Mouse (Mus musculus) splenic B cell, adult 2 months (primary cell): ENCODE data around the gene Jmjd1c.

Experiments used
- DNase-seq: peaks from one replicate; pipeline ENCODE4 v3.0.0-alpha.2; 2011; ENCODE audit warnings: low read depth, low spot score
- H3K27me3 ChIP-seq: 2 replicates; pipeline ENCODE4 v1.6.1; 2012; ENCODE audit warnings: mild to moderate bottlenecking, low read length, moderate library complexity, mixed read lengths; ENCODE audit not compliant: control insufficient read depth, poor library complexity, insufficient read depth, severe bottlenecking
- H3K36me3 ChIP-seq: 2 replicates; pipeline ENCODE4 v1.6.1; 2012; ENCODE audit warnings: mild to moderate bottlenecking, low read length, moderate library complexity, mixed read lengths; ENCODE audit not compliant: control insufficient read depth, poor library complexity, insufficient read depth, severe bottlenecking

Jmjd1c gene

GRCm38 (mm10) chr10:67120640-67121039, 24.7 kb downstream of the Jmjd1c start:
- no peaks in the 10 kb centered on the region for H3K36me3 ChIP-seq
- no peak for DNase-seq
- H3K27me3 ChIP-seq, result no peaks in the 10 kb centered on the region

GRCm38 (mm10) chr10:67123756-67124155, 27.8 kb downstream of the Jmjd1c start:
- no peaks in the 10 kb centered on the region for H3K27me3 ChIP-seq
- no peak for DNase-seq
- H3K36me3 ChIP-seq, result no peaks in the 10 kb centered on the region

DNA sequence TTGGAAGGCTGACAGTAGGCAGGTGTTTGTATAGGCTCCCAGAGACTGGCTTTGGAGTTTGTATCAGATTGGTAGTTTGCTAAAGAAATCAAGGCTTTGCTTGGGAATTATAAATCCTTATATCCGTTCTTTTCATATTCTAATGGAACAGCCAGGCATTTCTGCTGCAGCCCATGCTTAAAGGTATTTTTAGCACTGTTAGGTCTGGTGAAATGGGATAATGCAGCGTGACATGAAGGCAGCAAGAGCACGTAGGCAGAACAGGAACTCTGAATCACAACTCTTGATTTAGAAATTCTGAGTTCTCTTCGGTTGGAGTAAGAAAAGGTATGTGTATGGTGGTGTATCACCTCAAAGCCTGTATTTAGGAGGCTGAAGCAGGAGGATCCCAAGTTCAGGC, 28.2 kb downstream of the Jmjd1c start:
- H3K27me3 ChIP-seq, result no peaks in the 10 kb centered on the region
- no peak for DNase-seq
- no peaks in the 10 kb centered on the region for H3K36me3 ChIP-seq

GRCm38 (mm10) chr10:67126061-67126858, 30.3 kb downstream of the Jmjd1c start:
- no peaks in the 10 kb centered on the region for H3K36me3 ChIP-seq
- peak; percentile 26 for DNase-seq
- no peaks in the 10 kb centered on the region for H3K27me3 ChIP-seq

GRCm38 (mm10) chr10:67126859-67127758, 31.2 kb downstream of the Jmjd1c start:
- no peaks in the 10 kb centered on the region for H3K36me3 ChIP-seq
- peak; percentile 68 for DNase-seq

GRCm38 (mm10) chr10:67129531-67129930, 33.6 kb downstream of the Jmjd1c start:
- Histone ChIP-seq H3K36me3 (no peaks in the 10 kb centered on the region), H3K27me3 (no peaks in the 10 kb centered on the region)
- no peak for DNase-seq

More at GRCm38 (mm10) chr10:67126859-67127758, 31.2 kb downstream of the Jmjd1c start:
- no peaks in the 10 kb centered on the region for H3K27me3 ChIP-seq

- Histone ChIP-seq H3K36me3 (no peaks in the 10 kb centered on the region), H3K27me3 (no peaks in the 10 kb centered on the region)
- no peak for DNase-seq
Measured at GRCm38 (mm10) chr10:67131709-67132108, 35.8 kb downstream of the Jmjd1c start.

- no peaks in the 10 kb centered on the region for H3K36me3 ChIP-seq
- H3K27me3 ChIP-seq, result no peaks in the 10 kb centered on the region
- no peak for DNase-seq
Measured at GRCm38 (mm10) chr10:67134322-67134721, 38.4 kb downstream of the Jmjd1c start.

DNA sequence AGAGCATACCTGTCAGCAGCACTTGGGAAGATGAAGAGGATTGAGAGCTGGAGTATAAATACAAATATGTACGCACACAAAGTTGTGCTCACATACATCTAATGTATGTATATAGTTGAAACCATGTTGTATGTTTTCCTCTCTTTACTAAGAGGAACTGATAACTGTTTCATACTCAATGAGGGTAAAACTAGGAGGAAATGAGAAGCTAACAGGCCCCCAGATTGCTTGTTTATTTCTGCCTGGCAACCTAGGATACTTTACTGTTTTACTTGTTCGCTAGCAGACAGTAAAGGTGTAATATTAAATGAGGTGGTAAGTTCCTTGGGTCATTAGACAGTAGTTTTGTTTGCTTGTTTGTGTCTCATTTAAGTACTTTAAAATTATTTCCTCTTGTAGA, 41.5 kb downstream of the Jmjd1c start:
- Histone ChIP-seq H3K27me3 (no peaks in the 10 kb centered on the region), H3K36me3 (no peaks in the 10 kb centered on the region)
- peak; percentile 51 for DNase-seq

DNA sequence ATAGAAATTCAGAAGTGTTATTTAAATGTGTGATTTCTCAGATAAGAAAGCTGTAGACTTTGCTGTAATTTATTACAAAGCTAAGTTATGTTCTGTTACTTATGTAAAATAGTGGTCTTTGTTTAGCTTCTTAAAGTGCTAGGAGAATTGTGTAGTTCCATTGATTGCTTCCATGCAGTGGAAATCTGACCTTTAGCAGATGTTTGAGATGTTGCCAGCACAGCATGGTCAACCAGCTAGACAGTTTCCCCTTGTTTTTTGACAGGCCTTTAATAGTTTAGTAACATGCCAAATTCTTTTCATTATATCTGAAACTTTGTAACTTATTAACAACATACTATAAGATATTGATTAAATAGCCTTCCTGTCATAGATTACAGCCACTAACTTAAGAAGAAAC, 47.7 kb downstream of the Jmjd1c start:
- Histone ChIP-seq H3K27me3 (no peaks in the 10 kb centered on the region), H3K36me3 (no peaks in the 10 kb centered on the region)
- no peak for DNase-seq

DNA sequence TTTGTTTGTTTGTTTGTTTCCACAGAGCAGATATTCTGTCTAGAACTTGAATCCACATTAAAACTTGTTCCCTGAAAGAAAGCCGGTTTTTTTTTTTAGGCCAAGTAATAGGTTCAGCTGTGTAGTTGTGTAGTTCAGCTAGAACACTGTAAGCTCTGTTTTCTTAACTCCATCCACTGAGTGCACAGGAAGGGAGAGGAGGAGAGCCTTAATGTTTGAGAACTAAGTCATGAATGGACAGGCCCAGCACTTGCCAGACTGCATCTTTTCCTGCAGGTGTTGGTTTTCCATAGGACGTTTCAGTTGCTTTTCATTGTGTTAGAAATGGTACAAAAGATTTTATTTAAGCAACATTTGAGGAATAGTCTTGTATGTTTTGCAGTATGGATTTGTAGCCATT, 48.3 kb downstream of the Jmjd1c start:
- DNase-seq, result no peak
- no peaks in the 10 kb centered on the region for H3K27me3 ChIP-seq

GRCm38 (mm10) chr10:67145623-67146022, 49.7 kb downstream of the Jmjd1c start:
- no peak for DNase-seq
- Histone ChIP-seq H3K36me3 (no peaks in the 10 kb centered on the region), H3K27me3 (no peaks in the 10 kb centered on the region)

More for the DNA sequence above, 48.3 kb downstream of the Jmjd1c start:
- H3K36me3 ChIP-seq, result no peaks in the 10 kb centered on the region

GRCm38 (mm10) chr10:67151766-67152165, 55.8 kb downstream of the Jmjd1c start:
- no peak for DNase-seq
- H3K27me3 ChIP-seq, result no peaks in the 10 kb centered on the region
- H3K36me3 ChIP-seq, result no peaks in the 10 kb centered on the region

GRCm38 (mm10) chr10:67154647-67155046, 58.7 kb downstream of the Jmjd1c start:
- Histone ChIP-seq H3K27me3 (no peaks in the 10 kb centered on the region), H3K36me3 (no peaks in the 10 kb centered on the region)
- no peak for DNase-seq

GRCm38 (mm10) chr10:67174049-67174448, 78.1 kb downstream of the Jmjd1c start:
- no peaks in the 10 kb centered on the region for H3K36me3 ChIP-seq
- DNase-seq, result no peak
- no peaks in the 10 kb centered on the region for H3K27me3 ChIP-seq
